Mouse (Mus musculus): ENCODE measurements around the gene Pum2.
"Not testable (repeated sequence)": the region's sequence is repeated elsewhere in the genome, so short reads cannot be mapped to it uniquely, and the experiment has no call there.

GRCm38 (mm10) chr12:8648211-8648610, 25.7 kb upstream of the Pum2 start:
- not testable (repeated sequence) for TF ChIP-seq CTCF (IDR thresholded peaks at IDR 0.05; ENCODE audit: control insufficient read depth, insufficient read depth, insufficient read length); MYOG (IDR thresholded peaks at IDR 0.05; ENCODE audit: control insufficient read depth, extremely low read depth, insufficient read length); CEBPB (IDR thresholded peaks at IDR 0.05; ENCODE audit: low read depth); FOSL1 (IDR thresholded peaks at IDR 0.05; ENCODE audit: insufficient read depth, low read length, poor library complexity, severe bottlenecking); MAX (IDR thresholded peaks at IDR 0.05); MYOD1 (IDR thresholded peaks at IDR 0.05; ENCODE audit: control insufficient read depth, insufficient read length, low read depth); USF1 (IDR thresholded peaks at IDR 0.05; ENCODE audit: low read depth)
